Mouse (Mus musculus): Measurements from ENCODE around the gene Prcd. TPM values are rescaled to one million over a fixed set of nuclear protein-coding genes. Genes with fewer than 3 reads are reported as not detected.
"Not testable (repeated sequence)": the region's sequence is repeated elsewhere in the genome, so short reads cannot be mapped to it uniquely, and the experiment has no call there.

Gene Prcd
- total RNA-seq, 4 experiments from 2014 or later = 5.0 to 7.0 (median 5.5) TPM

DNA sequence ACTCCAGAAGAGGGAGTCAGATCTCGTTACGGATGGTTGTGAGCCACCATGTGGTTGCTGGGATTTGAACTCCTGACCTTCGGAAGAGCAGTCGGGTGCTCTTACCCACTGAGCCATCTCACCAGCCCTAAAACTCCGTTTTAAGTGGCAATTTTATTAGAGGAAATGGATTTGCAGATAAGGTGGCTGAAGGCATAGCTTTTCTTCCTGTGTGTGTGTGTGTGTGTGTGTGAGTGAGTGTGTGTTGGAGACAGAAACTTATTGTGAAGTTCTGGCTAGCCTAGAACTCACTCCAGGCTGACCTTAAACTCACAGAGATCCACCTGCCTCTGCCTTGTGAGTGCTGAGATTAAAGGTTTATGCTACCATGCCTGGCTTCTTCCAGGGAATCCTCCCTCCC is 13.7 kb downstream of the Prcd start:
- not testable (repeated sequence) for DNase-seq (ENCODE audit: low spot score in 2 of 2)

DNA sequence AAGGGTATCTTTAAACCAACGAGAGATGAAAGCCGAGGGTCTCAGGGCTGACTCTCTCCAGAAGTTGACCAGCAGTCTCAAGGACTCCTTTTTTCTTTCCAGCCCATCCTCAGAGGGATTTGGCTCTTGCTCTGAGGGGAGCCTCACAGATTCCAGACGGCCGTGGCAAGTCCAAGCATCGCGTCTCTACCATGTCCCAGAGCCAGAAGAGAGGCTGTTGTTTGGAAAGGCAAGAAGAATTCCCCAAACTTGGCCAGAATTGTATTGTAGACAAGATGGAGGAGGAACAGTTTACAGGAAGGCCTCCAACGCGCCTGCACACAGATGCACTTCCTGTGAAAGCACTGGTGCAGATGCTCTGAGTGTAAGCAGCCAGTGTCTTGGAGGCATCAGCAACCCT is 14.6 kb downstream of the Prcd start:
- no peak for DNase-seq (ENCODE audit: low spot score in 2 of 2)

DNA sequence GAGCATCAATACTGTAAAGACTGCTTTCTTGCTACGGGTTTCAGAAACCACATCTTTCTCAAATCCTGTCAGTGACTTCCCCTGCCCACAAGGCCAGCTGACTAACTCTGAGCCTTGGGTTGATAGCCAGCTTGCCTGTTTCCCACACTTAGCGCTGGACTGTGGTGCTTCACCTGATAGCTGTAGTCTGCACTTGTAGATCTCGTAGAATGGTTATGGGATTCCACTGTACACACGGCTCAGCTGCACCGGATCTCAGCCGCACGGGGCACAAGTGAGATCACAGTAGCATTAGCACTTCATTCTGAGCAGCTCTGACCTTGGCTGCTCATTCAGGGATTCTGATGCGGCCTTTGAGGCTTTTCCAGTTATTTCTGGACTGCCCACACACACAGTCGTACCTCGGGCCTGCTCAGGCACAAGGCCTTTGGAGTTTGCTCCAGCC is 15.1 kb downstream of the Prcd start:
- no peak for DNase-seq (ENCODE audit: low spot score in 2 of 2)

DNA sequence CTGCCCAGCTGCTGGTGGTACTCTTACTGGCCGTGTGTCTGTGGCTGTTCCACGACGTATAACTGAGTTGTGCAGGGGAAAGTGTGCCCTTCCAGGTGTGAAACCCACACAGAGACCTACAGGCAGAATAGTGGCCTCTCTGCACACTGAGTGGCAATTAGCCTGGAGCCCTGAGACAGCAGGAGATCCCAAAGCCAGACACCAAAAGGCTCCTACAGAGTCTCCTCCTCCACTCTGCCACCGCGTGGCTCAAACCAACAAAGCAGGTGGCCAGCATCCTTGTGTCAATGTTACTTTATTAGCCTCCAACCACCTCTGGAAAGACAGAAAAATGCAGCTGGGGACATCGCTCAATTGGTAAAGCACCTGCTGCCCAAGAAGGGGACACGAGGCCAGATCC is 15.5 kb downstream of the Prcd start:
- DNase-seq (ENCODE audit: low spot score in 2 of 2) = no peak

DNA sequence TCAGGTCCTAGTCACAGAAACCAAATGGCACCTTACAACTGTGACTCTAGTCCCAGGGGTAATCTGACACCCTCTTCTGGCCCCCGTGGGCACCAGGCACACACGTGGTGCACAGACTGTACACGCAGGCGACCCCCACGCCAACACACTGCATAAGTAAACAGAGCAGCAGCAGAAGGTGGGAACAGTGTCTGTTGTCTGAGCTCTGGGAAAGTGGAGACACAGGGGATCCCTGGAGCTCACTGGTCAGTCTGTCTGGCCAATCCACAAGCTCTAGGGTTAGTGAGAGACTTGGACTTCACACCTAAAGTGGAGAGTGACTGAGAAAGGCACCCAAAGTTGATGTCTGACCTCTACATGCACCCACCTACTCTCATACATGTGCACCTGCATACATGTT is 16.0 kb downstream of the Prcd start:
- no peak for DNase-seq (ENCODE audit: low spot score in 2 of 2)

DNA sequence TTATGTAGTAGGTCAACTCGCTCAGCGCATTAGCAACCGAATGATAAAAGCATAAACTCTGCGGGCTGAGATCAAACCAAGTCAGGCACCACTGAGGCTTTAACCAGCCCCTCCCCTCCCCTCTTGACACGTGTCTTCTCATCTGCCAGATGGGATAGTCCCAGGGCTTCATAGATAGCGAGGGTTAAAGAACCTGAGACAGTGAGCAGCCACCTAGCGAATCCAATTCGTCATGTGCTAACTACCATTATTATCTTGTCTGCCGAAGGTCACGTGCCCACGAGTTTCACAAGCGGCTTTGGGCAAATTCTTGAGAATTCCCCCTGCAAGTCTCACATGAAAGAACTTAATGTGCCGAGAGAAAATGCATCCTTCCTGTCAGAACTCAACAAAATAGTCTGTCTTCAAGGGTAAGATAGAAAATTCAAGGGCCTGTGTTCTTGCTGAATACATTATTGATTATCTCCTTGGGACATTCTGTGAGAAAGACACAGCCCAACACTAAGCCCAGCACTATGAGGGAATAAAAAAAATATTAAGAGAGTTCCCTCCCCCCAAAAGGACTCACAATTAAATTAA is 16.5 kb downstream of the Prcd start:
- DNase-seq (ENCODE audit: low spot score in 2 of 2) = no peak

DNA sequence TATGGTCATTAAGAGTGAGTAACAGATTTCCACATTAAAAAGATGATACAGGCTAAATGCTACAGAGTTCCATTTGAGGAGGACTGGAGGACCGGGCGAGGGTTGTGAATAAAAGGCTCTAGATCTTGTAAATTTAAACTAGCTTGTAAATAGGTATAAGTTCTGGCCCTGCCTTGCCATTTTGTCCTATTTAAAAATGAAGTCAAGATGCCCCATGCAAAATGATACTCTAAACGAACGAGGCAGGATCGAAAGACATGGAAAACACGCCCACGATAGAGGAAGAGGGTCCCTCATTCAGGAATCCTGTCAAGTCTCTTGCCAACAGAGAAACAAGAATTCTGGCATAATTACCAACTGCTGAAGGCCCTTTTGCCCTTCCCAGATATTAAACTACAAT is 17.1 kb downstream of the Prcd start:
- DNase-seq (ENCODE audit: low spot score in 2 of 2) = no peak

DNA sequence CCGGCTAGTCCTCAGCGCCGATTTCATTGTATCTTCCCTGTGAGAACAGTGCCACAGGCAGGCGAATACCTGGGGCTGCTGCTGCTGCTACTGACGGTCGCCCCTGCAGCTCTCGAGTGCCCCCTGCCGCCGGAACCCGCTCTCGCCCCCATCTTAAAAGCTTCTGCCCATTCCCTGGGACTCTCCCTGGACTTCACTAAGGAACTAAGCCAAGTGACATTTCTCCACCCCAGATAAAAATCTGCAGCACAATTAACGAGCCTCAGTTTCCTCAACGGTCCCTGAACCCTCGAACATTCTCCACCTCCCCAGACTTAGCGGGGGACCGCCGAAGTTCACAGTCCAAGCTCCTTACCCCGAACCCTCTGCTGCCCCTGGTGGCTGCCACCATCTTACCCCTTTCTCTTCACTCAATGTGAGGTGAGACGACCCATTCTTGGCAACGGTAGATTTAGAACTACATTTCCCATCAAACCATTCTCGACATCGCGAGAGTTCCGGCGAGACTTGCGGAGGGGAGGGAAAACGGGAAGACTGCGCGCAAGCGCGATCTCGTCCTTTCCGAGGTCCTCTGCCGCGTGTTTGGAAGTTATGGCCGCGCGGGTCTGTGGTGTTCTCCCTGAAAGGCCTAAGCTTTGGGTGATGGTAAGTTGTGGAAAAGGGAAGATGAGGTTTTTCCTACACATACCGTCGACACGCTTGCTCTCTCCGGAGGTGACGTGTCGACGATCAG is 17.9 kb downstream of the Prcd start:
- peak; percentile 94 to 99 for DNase-seq (ENCODE audit: low spot score in 2 of 2)

DNA sequence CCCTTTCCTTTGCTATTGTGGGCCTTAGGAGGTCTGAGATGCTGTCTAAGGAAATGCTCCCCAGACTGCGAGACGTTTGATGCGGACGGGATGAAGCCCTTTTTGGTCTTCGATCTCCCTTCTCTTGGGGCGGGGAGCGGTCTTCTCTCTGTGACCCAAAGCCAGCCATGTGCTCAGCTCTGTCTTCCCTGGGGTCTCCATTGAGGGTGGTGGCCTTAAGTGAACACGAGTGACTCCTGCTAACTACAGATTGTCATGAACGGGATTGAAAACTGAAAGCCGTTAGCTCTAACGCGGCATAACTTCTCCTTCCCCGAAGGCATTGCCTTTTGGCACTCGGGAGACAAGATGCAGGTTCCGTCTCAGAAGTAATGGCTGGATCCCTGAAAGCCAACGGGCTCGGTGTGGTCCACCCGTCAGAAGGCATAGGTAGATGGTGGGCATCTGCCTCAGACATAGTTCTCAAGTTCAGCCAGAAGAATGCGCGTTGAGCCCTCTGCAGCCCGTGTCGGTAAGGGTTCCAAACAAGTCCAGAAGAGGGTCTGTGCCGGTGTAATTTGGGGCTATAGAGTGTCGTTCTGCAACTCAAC is 18.6 kb downstream of the Prcd start:
- DNase-seq (ENCODE audit: low spot score in 2 of 2) = no peak

DNA sequence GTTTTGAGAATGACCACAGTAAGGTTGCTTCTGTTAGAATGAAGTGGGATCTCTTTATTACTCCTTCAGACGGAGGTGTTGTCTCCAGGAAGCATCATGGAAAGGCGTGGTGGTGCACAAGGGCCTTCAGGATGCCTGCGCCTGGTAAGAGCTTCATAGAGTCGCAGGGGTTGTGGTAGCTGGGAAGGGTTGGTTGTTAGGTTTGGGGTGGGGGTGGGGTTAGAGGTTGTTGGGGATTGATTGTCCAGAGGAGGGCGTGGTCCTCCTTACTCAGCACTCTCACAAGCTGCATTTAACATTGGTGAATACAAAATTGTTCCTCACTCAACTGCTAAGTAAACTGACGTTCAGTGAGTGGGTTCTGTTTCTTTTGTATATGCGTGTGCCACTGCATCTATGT is 19.3 kb downstream of the Prcd start:
- no peak for DNase-seq (ENCODE audit: low spot score in 2 of 2)

DNA sequence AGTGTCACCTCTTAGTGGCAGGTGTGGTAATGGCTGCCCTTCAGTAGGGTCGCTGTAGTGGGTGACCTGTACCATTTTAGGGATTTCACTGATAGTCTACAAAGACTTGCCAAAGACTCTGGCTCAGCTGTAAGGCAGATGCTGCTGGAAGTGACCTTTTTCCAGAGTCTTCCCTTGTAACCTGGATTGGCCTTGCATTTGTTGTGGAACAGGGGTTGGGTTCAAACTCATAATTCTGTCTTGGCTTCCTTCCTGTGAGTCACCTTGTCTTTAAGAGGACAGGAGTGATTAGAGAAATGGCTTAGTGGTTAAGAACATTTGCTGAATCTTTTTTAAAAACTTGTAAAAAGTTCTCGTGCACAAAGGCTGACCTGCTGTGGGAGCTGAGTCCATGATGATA is 20.1 kb downstream of the Prcd start:
- no peak for DNase-seq (ENCODE audit: low spot score in 2 of 2)

DNA sequence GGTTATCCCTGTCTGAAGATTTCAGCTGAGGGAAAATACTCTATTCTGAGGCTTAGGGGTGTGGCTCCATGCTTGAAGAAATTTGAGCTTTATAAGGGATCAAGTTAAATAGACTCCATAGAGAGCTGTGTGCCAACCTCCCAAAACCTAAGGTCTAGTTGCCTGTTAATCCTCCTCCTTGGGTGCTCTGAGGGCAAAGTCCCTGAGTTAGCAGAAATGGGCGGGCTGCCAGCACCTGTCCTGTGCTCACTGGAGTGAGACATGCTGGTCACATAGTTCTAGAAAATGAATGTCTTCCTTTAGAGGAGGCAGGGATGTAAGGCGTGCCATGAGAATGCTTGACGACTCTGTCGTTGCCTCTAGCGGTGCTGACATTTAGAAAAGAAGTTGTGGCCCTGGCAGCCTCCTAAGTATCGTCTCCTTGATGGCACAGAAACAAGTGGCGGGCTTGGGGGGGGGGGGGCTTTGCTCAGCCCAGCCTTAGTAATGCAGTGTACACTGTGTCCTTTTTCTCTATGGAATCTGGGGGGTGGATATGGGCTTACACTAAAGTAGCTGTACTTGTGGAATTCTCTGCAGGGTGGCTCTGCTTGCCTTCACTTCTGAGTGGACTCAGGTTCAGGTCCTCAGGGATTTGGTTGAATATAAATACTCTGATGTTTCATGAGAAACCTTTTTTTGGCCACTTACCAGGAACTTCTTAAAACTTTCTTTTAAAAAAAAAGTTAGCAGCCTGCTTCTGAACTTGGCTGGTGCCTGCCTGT is 21.5 kb downstream of the Prcd start:
- DNase-seq (ENCODE audit: low spot score in 2 of 2) = no peak

DNA sequence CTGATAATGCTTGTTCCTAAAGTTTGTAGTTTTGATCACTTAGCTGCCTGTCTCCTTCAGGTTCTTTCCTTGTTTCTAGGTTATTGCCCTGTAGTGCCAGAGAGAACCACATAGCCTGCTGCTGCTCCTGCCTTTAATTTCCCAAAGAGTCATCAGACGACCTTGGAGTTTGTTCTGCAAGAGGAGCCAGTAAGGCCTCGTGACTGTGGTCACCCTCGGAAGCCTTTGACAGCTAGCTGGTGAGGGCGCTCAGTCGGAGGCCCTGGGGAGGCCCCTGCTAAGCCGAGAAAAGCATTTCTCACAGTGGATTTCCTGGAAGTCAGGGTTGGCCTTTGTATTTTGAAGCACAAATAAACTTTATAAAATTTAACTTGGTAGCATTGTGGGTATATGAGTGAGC is 22.1 kb downstream of the Prcd start:
- not testable (repeated sequence) for DNase-seq (ENCODE audit: low spot score in 2 of 2)

DNA sequence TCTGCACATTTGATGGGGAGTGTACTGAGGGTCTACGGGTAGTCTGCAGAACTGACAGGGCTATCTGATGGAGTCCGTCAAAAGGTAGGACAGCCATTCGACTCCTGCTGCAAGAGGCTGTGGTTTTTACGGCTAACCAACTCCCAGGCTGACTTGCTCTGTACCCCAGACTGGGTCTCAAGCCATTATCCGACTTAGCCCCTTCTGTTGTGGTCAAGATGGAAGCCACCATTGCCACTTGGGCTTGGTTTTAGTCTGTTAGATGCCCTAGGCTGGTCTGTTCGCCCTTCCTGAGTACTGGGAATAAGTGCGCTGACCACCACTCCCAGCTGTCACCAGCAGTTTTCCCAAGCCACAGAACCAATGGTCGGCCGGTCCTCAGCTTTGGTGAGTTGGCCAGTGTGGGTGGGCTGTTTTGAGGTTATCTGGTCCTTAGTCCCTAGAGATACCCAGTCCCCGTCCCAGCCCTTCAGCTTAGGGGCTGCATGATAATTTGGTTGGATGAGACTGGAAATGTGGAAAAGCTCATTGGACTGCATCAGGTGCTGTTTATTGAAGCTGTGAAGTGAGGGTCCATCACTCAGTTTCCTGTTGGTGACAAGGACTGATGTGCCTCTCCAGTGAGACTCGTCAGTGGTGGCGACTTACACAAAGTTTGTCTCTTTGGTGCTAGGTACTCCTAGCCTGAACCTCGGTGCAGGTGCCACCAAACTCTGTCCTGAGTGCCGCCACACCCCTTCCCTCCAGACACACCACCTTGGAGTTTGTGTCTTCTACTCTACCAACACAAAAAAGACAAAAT is 23.0 kb downstream of the Prcd start:
- no peak for DNase-seq (ENCODE audit: low spot score in 2 of 2)

DNA sequence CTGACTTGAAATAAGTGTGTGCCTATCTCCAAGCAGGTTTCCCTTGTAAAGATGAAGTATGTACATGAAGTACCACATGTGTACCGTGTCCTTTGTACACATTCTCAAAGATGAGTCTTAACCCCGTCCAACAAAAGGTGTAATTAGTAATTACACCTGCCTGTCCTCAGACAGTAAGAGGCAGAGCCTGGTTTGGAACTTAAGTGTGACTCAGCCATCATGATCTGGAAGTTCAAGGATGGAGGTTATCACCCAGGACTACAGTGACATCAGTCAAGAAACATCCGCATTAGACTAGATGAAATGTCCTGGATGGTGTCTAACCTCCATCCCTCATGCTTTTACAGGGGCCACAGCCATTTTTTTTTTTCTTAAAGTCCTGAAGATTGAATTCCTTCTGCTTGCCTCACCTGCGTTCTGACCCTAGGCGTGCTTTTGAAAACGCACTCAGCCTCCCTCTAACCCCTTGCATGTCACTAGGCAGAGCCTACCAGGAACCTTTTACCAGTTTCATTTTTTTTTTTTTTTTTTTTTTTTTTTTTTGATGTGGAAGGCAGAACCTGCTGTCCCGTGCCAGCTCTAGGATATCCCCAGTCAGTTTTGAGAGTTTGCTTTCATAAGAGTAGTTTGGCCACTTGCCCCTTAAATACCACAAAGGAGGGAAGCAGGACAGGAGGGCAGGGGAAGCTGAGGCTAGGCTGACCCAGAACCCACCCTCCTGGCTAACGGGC is 24.5 kb downstream of the Prcd start:
- DNase-seq (ENCODE audit: low spot score in 2 of 2) = no peak

DNA sequence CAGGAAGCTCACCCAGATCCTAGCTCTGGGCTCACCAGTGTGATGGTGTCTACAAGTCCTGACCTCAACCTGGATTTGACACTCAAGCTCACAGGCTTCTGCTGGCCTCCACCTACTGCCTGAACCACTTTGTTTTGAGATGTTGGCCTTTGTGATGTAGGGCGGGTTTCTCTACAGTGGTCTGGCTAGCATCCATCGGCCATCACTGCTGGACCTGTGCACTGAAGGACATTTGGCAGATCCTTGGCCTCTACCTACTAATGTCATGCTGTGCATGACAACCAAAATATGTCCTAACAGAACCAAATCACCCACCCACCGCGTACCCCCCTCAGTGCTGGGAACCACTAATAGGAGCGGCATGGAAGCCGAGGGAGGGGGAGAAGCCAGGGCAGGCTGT is 25.8 kb downstream of the Prcd start:
- DNase-seq (ENCODE audit: low spot score in 2 of 2) = no peak

DNA sequence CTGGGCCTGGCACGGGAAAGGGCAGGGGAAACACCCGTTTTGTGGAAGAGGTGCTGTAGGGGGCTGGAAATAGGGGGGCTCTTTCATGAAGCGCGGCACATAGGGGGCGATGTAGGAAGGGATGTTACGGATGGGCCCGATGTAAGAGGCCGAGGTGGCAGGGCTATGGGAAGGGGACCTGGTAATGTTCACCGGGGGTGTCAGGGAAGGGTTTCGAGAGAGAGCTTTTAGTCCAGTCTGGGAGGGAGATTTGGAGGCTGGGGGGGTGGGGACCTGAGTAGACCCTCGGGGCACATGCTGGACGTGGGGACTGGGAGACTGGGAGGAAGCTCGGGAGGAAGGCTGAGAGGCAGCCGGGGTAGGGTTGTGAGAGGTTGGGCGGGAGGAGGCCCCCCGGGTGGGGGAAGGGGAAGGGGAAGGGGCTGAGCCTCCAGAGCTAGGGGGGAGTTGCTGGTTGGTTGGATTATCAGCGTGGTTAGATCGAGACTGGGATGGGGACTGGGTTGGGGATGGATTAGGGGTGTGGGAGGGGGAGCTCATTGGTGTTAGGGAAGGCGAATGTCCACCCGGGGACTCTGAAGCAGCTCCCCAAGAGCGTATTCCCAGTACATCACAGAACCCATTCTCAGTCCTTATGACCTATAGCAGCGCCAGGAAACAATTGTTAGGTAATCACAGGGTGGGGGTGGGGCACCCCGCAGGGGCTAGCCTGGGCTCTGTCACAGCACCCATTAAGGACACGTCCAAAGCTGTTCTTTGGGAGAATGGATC is 27.2 kb downstream of the Prcd start:
- DNase-seq (ENCODE audit: low spot score in 2 of 2) = no peak

DNA sequence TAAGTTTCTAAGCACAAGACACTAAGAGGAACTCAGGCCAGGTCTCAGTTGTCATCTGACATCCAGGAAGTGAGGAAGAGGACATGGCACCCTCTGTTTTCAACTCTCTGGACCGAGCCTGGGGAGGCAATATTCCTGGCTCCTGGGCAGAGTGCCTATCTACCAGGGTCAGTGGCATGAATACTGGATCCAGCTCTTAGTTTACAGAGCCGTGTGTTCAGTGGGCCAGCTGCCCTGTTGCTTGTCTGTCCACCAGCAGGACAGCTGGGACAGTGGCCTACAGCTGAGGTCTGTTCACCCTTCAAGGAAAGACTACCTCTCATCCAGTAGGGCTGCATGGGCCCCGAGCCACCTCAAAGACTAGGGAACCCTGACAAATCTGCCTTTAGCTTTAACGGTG is 27.8 kb downstream of the Prcd start:
- no peak for DNase-seq (ENCODE audit: low spot score in 2 of 2)

DNA sequence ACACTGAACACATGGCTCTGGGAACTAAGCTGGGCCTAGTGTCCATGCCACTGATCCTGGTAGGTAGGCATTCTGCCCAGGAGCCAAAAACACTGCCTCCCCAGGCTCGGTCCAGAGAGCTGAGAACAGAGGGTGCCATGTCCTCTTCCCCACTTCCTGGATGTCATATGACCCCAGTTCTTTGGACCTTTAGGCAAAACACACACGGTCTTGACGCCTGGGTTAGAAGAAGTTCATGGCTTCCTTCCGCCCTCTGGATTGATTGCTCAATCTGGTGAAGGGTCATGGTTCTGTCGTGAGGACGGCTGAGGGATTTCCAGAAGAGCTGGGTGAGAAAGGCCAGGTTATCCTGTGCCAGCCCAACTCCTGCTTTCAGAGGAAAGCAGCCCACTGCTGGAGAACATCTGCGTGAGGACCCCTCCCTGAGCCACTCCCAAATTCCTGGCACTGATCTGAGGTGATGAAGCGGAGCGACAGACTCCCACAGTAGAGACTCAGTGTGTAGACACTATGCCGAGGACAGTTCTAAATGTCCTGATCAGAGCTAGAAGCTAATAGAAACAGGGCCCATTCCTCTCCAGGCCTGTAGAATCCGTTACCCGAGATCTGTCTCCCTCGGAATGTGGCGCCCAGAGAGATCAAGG is 29.3 kb downstream of the Prcd start:
- DNase-seq (ENCODE audit: low spot score in 2 of 2) = no peak
